Mouse (Mus musculus) lung, postnatal 0 days (tissue): ENCODE results near the gene Scgb3a1. TPM values are rescaled to one million over a fixed set of nuclear protein-coding genes. Genes with fewer than 3 reads are reported as not detected.
A peak's percentile ranks its signal among the peaks of the same experiment; 100 is the strongest.

Experiments used
- ATAC-seq: fragments of 200-750 bp; cut with Nextera tagmentation; 2 replicates; pipeline ENCODE4 v1.8.0; 2017; ENCODE audit warnings: moderate library complexity
- DNase-seq: peaks from one replicate; pipeline ENCODE4 v3.0.0-alpha.2; 2016; ENCODE audit warnings: low spot score
- H3K27ac ChIP-seq: fragments of 300-500 bp; sonication (generic); 2 replicates; pipeline ENCODE4 v1.5.1; 2014; ENCODE audit warnings: antibody characterized with exemption, mild to moderate bottlenecking, low read length, mixed read lengths
- H3K27me3 ChIP-seq: fragments of 300-500 bp; sonication (generic); replicated peaks from 2 replicates; pipeline ENCODE4 v1.6.1; 2014; ENCODE audit warnings: low read length, mixed read lengths; ENCODE audit not compliant: insufficient read depth
- H3K36me3 ChIP-seq: fragments of 300-500 bp; sonication (generic); 2 replicates; pipeline ENCODE4 v1.6.1; 2014; ENCODE audit warnings: low read length, mixed read lengths; ENCODE audit not compliant: insufficient read depth
- H3K4me1 ChIP-seq: fragments of 300-500 bp; sonication (generic); 2 replicates; pipeline ENCODE4 v1.6.1; 2014; ENCODE audit warnings: antibody characterized with exemption, low read depth, low read length, mixed read lengths; ENCODE audit not compliant: insufficient read depth
- H3K4me2 ChIP-seq: fragments of 300-500 bp; sonication (generic); replicated peaks from 2 replicates; pipeline ENCODE4 v1.6.1; 2014; ENCODE audit warnings: low read depth, mild to moderate bottlenecking, low read length, moderate library complexity, mixed read lengths
- H3K4me3 ChIP-seq: fragments of 300-500 bp; sonication (generic); 2 replicates; pipeline ENCODE4 v1.5.1; 2014; ENCODE audit warnings: low read depth, low read length
- H3K9ac ChIP-seq: fragments of 300-500 bp; sonication (generic); replicated peaks from 2 replicates; pipeline ENCODE4 v1.6.1; 2014; ENCODE audit warnings: low read depth, mild to moderate bottlenecking
- H3K9me3 ChIP-seq: fragments of 300-500 bp; sonication (generic); 2 replicates; pipeline ENCODE4 v1.6.1; 2016; ENCODE audit warnings: low read length, mixed read lengths
- CTCF ChIP-seq: IDR thresholded peaks from 2 replicates; pipeline ENCODE4 v1.5.1; 2016; ENCODE audit warnings: antibody characterized with exemption, mild to moderate bottlenecking
- EP300 ChIP-seq: IDR thresholded peaks from 2 replicates; pipeline ENCODE4 v1.6.1; 2016; ENCODE audit warnings: antibody characterized with exemption, mild to moderate bottlenecking, control low read depth
- WGBS: fragments of 180-500 bp; shearing (Covaris S2); extraction: QIAGEN DNeasy Blood & Tissue Kit; methylation state at CpG from one replicate; pipeline ENCODE4 v1.1.7; 2014; 5-methylcytosine and 5-hydroxymethylcytosine counted together
- polyA plus RNA-seq: library from polyadenylated mRNA; unstranded; fragments of >200 nt; fragmentation: Nextera tagmentation; extraction: Ambion mirVana; gene quantifications from 2 replicates; pipeline ENCODE4 v1.2.1, GENCODE M21; 2015

The Scgb3a1 gene
- polyA plus RNA-seq, 1 experiment from 2014 or later, result 261 TPM

GRCm38 (mm10) chr11:49650113-49650993, 13.1 kb upstream of the Scgb3a1 start:
- no peak overlapping the region for H3K27ac ChIP-seq
- no peak overlapping the region for H3K4me3 ChIP-seq
- H3K27me3 ChIP-seq, result no peaks in the 10 kb centered on the region
- H3K4me2 ChIP-seq, result no peak overlapping the region
- 0 out of 2 replicates have a peak, but pooled peaks have one; percentile 8 for ATAC-seq
- H3K9ac ChIP-seq, result no peak overlapping the region
- H3K4me1 ChIP-seq, result no peaks in the 10 kb centered on the region
- TF ChIP-seq EP300 (no peak), CTCF (peak; percentile 64)
- DNase-seq, result peak; percentile 44
- WGBS, result 48% methylated on average over 18 of the region's 18 CpGs
- no peaks in the 10 kb centered on the region for H3K36me3 ChIP-seq
- H3K9me3 ChIP-seq, result no peaks in the 10 kb centered on the region

GRCm38 (mm10) chr11:49650994-49651761, 12.2 kb upstream of the Scgb3a1 start:
- ATAC-seq (no peak), DNase-seq (no peak)
- no peaks in the 10 kb centered on the region for H3K9me3 ChIP-seq
- H3K4me3 ChIP-seq, result no peak overlapping the region
- no peaks in the 10 kb centered on the region for H3K4me1 ChIP-seq
- no peak overlapping the region for H3K27ac ChIP-seq
- H3K4me2 ChIP-seq, result no peak overlapping the region
- no peak overlapping the region for H3K9ac ChIP-seq
- 55% methylated on average over 16 of the region's 16 CpGs for WGBS
- TF ChIP-seq CTCF (no peak), EP300 (no peak)
- no peaks in the 10 kb centered on the region for H3K36me3 ChIP-seq
- H3K27me3 ChIP-seq, result no peaks in the 10 kb centered on the region

- Histone ChIP-seq H3K4me2 (no peak overlapping the region), H3K4me1 (no peaks in the 10 kb centered on the region), H3K9ac (no peak overlapping the region), H3K27me3 (no peaks in the 10 kb centered on the region), H3K9me3 (no peaks in the 10 kb centered on the region), H3K36me3 (no peaks in the 10 kb centered on the region), H3K4me3 (no peak overlapping the region), H3K27ac (no peak overlapping the region)
- ATAC-seq (no peak), DNase-seq (no peak)
- TF ChIP-seq EP300, result no peak
- no peak for TF ChIP-seq CTCF
- WGBS, result 82% methylated on average over 10 of the region's 10 CpGs
These were observed 11.6 kb upstream of the Scgb3a1 start for GRCm38 (mm10) chr11:49651762-49652322.

GRCm38 (mm10) chr11:49652401-49653078, 10.9 kb upstream of the Scgb3a1 start:
- Histone ChIP-seq H3K36me3 (no peaks in the 10 kb centered on the region), H3K27ac (no peak overlapping the region), H3K4me1 (no peaks in the 10 kb centered on the region), H3K27me3 (no peaks in the 10 kb centered on the region), H3K9ac (no peak overlapping the region), H3K4me3 (no peak overlapping the region), H3K9me3 (no peaks in the 10 kb centered on the region), H3K4me2 (0 out of 2 replicates have a peak overlapping the region, but pooled peaks have one; percentile 17)
- 20% methylated on average over 19 of the region's 19 CpGs for WGBS
- ATAC-seq (peak; percentile 78), DNase-seq (peak; percentile 80)
- TF ChIP-seq CTCF (peak; percentile 81), EP300 (no peak)

GRCm38 (mm10) chr11:49653079-49653408, 10.4 kb upstream of the Scgb3a1 start:
- no peak overlapping the region for H3K4me3 ChIP-seq
- H3K9ac ChIP-seq, result no peak overlapping the region
- H3K27me3 ChIP-seq, result no peaks in the 10 kb centered on the region
- ATAC-seq (peak; percentile 47), DNase-seq (no peak)
- WGBS, result 27% methylated on average over 11 of the region's 11 CpGs
- no peaks in the 10 kb centered on the region for H3K9me3 ChIP-seq
- 0 out of 2 replicates have a peak overlapping the region, but pooled peaks have one; percentile 17 for H3K4me2 ChIP-seq
- H3K4me1 ChIP-seq, result peaks cover 3% of the 10 kb centered on the region; the same call in 1 of the 2 replicates
- H3K27ac ChIP-seq, result no peak overlapping the region
- H3K36me3 ChIP-seq, result no peaks in the 10 kb centered on the region
- TF ChIP-seq CTCF, result no peak
- TF ChIP-seq EP300, result no peak
